Mouse (Mus musculus) urinary bladder, postnatal 25 days (tissue): ENCODE results near the gene Pde5a.

ENCODE experiments used
- DNase-seq: peaks from one replicate; pipeline ENCODE4 v3.0.0; 2022; ENCODE audit warnings: low spot score

Gene Pde5a

GRCm38 (mm10) chr3:122855149-122855548, 126.4 kb downstream of the Pde5a start:
- no peak for DNase-seq

- DNase-seq: no peak
Measured at GRCm38 (mm10) chr3:122859829-122860228, 131.1 kb downstream of the Pde5a start.

- no peak for DNase-seq
Measured at GRCm38 (mm10) chr3:122860573-122861498, 132.1 kb downstream of the Pde5a start.

- no peak for DNase-seq
Measured at GRCm38 (mm10) chr3:122865092-122865491, 136.3 kb downstream of the Pde5a start.

GRCm38 (mm10) chr3:122868270-122868669, 139.5 kb downstream of the Pde5a start:
- DNase-seq: no peak

- DNase-seq: no peak
Measured at GRCm38 (mm10) chr3:122871596-122871995, 142.8 kb downstream of the Pde5a start.

- no peak for DNase-seq
Measured at GRCm38 (mm10) chr3:122876870-122877269, 148.1 kb downstream of the Pde5a start.

GRCm38 (mm10) chr3:122877543-122877942, 148.8 kb downstream of the Pde5a start:
- DNase-seq: no peak

GRCm38 (mm10) chr3:122878705-122879315, 150.1 kb downstream of the Pde5a start:
- DNase-seq: no peak

- DNase-seq: no peak
Measured at GRCm38 (mm10) chr3:122887505-122888301, 159.0 kb downstream of the Pde5a start.

GRCm38 (mm10) chr3:122888371-122888819, 159.6 kb downstream of the Pde5a start:
- DNase-seq: no peak

GRCm38 (mm10) chr3:122894772-122895171, 166.0 kb downstream of the Pde5a start, which contains the start of gene Fabp2:
Gene Fabp2 (plus strand): TSS chr3:122895072.
- DNase-seq: no peak

- no peak for DNase-seq
Measured at GRCm38 (mm10) chr3:122895189-122895731, 166.5 kb downstream of the Pde5a start.

- DNase-seq: no peak
Measured at GRCm38 (mm10) chr3:122898254-122898653, 169.5 kb downstream of the Pde5a start.

- peak; percentile 24 for DNase-seq
Measured at GRCm38 (mm10) chr3:122903746-122904433, 175.1 kb downstream of the Pde5a start.

GRCm38 (mm10) chr3:122907841-122908240, 179.1 kb downstream of the Pde5a start:
- DNase-seq: no peak
